Mouse (Mus musculus) adrenal gland, postnatal 14 days (tissue): ENCODE measurements around the gene Borcs7. TPM values are rescaled to one million over a fixed set of nuclear protein-coding genes. Genes with fewer than 3 reads are reported as not detected.

ENCODE experiments used
- total RNA-seq: library from RNA; stranded (reverse); gene quantifications from 2 replicates; pipeline ENCODE4 v1.2.3, GENCODE M21; 2021

The Borcs7 gene
- total RNA-seq, 1 experiment from 2014 or later, result 15.2 TPM

Other genes starting within 250 kb of the Borcs7 start
- gene Trim8, start 188.2 kb upstream of the Borcs7 start, total RNA-seq, result 39.3 and 44.9 TPM in 2 replicates
- gene Arl3, start 116.7 kb upstream of the Borcs7 start, total RNA-seq, result 57.0 and 60.7 TPM in 2 replicates
- gene Sfxn2, start 116.5 kb upstream of the Borcs7 start, total RNA-seq, result 11.5 and 12.7 TPM in 2 replicates
- gene Wbp1l, start 90.8 kb upstream of the Borcs7 start, total RNA-seq, result 132 and 137 TPM in 2 replicates
- gene Cyp17a1, start 16.7 kb upstream of the Borcs7 start, total RNA-seq, result 10.6 and 12.0 TPM in 2 replicates
- 58.7 and 68.2 TPM in 2 replicates for gene As3mt, start 17.6 kb downstream of the Borcs7 start, total RNA-seq
- gene Cnnm2, start 71.7 kb downstream of the Borcs7 start, total RNA-seq, result 27.8 and 31.7 TPM in 2 replicates